Mouse (Mus musculus): Measurements from ENCODE around the gene Tor4a. TPM values are rescaled to one million over a fixed set of nuclear protein-coding genes. Genes with fewer than 3 reads are reported as not detected.
A peak's percentile ranks its signal among the peaks of the same experiment; 100 is the strongest.

The Tor4a gene
- polyA plus RNA-seq, 1 experiment from 2014 or later: 13.8 TPM

- Histone ChIP-seq H3K4me1 (ENCODE audit: insufficient read depth, low read depth, low read length) (peaks cover 6% of the 10 kb centered on the region; the same call in 1 of the 2 replicates), H3K4me2 (replicated peaks; ENCODE audit: low read depth, low read length) (peak overlapping the region; percentile 79), H3K9me3 (ENCODE audit: low read length) (no peaks in the 10 kb centered on the region), H3K27me3 (replicated peaks; ENCODE audit: insufficient read depth, low read length) (no peaks in the 10 kb centered on the region), H3K4me3 (ENCODE audit: low read depth, low read length) (peak overlapping the region; percentile 90), H3K27ac (ENCODE audit: low read length) (peak overlapping the region; percentile 97), H3K9ac (replicated peaks; ENCODE audit: low read depth) (peak overlapping the region; percentile 91), H3K36me3 (ENCODE audit: insufficient read depth, low read length) (peaks cover 9% of the 10 kb centered on the region)
- DNase-seq (ENCODE audit: low spot score) (peak; percentile 94), ATAC-seq (peak; percentile 59)
- under 1% methylated on average over 39 of the region's 53 CpGs for WGBS
- no peak for TF ChIP-seq CTCF (IDR thresholded peaks at IDR 0.05)
- no peak for TF ChIP-seq EP300 (IDR thresholded peaks at IDR 0.05)
Observed at GRCm38 (mm10) chr2:25223681-25224491, 27.2 kb upstream of the Tor4a start.

DNA sequence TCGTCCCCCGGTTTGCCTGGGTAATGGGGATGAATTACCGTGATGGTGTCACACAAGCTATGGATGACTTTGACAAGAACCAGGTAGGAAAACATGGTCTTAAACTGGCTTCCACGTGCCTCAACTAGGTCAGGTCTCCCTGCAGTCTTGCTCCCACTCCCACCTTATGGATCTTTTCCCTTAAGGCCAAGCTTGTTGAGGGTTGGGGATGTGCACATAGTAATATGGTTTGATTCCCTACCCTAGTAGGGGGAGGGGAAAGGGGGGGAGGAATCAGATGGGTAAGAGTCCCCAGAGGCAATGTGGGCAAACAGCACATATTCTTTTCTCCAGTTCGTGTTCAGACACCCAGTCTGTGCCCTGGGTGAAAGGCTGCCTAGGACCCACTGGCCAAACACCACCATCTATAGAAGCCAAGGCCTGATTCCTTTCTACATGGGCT, 24.7 kb upstream of the Tor4a start:
- Histone ChIP-seq H3K9me3 (ENCODE audit: low read length) (no peaks in the 10 kb centered on the region), H3K4me1 (ENCODE audit: insufficient read depth, low read depth, low read length) (peaks cover 6% of the 10 kb centered on the region; the same call in 1 of the 2 replicates), H3K4me2 (replicated peaks; ENCODE audit: low read depth, low read length) (no peak overlapping the region), H3K27me3 (replicated peaks; ENCODE audit: insufficient read depth, low read length) (no peaks in the 10 kb centered on the region), H3K36me3 (ENCODE audit: insufficient read depth, low read length) (peaks cover 9% of the 10 kb centered on the region), H3K9ac (replicated peaks; ENCODE audit: low read depth) (no peak overlapping the region), H3K27ac (ENCODE audit: low read length) (no peak overlapping the region), H3K4me3 (ENCODE audit: low read depth, low read length) (no peak overlapping the region)
- WGBS: 61% methylated on average over 5 of the region's 5 CpGs
- DNase-seq (ENCODE audit: low spot score): no peak
- no peak for TF ChIP-seq EP300 (IDR thresholded peaks at IDR 0.05)
- TF ChIP-seq CTCF (IDR thresholded peaks at IDR 0.05): no peak
- ATAC-seq: no peak

DNA sequence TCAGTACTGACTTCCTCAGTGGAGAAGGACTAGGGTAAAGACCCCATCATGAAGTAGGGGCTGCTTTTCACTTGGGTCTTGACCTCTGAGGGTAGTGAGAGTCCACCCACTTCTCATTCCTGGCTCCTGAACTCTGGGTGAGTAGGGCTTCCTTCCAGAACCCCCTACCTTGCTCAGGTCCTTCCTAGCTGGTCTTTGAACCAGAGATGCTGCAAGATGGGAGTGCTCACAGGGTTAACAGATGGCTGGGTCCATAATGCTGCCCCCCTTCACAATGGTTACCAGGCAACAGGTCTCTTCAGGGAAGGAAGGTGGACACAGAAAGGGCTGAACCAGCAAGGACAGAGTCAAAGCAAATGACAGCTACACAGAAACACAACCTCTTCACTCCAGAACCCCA, 21.8 kb upstream of the Tor4a start, which contains the start of gene Fam166a:
Gene Fam166a (plus strand): TSS at position 301 of the 400 bp plus-strand sequence.
- H3K9me3 ChIP-seq (ENCODE audit: low read length): no peaks in the 10 kb centered on the region
- H3K4me3 ChIP-seq (ENCODE audit: low read depth, low read length): no peak within 1 kb of the TSS
- ATAC-seq (no peak), DNase-seq (ENCODE audit: low spot score) (no peak)
- no peak within 1 kb of the TSS for H3K4me2 ChIP-seq (replicated peaks; ENCODE audit: low read depth, low read length)
- H3K4me1 ChIP-seq (ENCODE audit: insufficient read depth, low read depth, low read length): no peaks in the 10 kb centered on the region
- no peak within 1 kb of the TSS for H3K27ac ChIP-seq (ENCODE audit: low read length)
- TF ChIP-seq CTCF (IDR thresholded peaks at IDR 0.05) (no peak), EP300 (IDR thresholded peaks at IDR 0.05) (no peak)
- peaks cover 9% of the 10 kb centered on the region for H3K36me3 ChIP-seq (ENCODE audit: insufficient read depth, low read length)
- H3K9ac ChIP-seq (replicated peaks; ENCODE audit: low read depth): no peak within 1 kb of the TSS
- no peaks in the 10 kb centered on the region for H3K27me3 ChIP-seq (replicated peaks; ENCODE audit: insufficient read depth, low read length)

GRCm38 (mm10) chr2:25217666-25218065, 21.0 kb upstream of the Tor4a start:
- Histone ChIP-seq H3K9ac (replicated peaks; ENCODE audit: low read depth) (no peak overlapping the region), H3K9me3 (ENCODE audit: low read length) (no peaks in the 10 kb centered on the region), H3K4me3 (ENCODE audit: low read depth, low read length) (no peak overlapping the region), H3K27me3 (replicated peaks; ENCODE audit: insufficient read depth, low read length) (no peaks in the 10 kb centered on the region), H3K4me2 (replicated peaks; ENCODE audit: low read depth, low read length) (no peak overlapping the region), H3K4me1 (ENCODE audit: insufficient read depth, low read depth, low read length) (no peaks in the 10 kb centered on the region), H3K36me3 (ENCODE audit: insufficient read depth, low read length) (peaks cover 9% of the 10 kb centered on the region), H3K27ac (ENCODE audit: low read length) (no peak overlapping the region)
- 60% methylated on average over 2 of the region's 2 CpGs for WGBS
- TF ChIP-seq CTCF (IDR thresholded peaks at IDR 0.05): no peak
- TF ChIP-seq EP300 (IDR thresholded peaks at IDR 0.05): no peak
- no peak for ATAC-seq
- DNase-seq (ENCODE audit: low spot score): no peak

- TF ChIP-seq CTCF (IDR thresholded peaks at IDR 0.05) (no peak), EP300 (IDR thresholded peaks at IDR 0.05) (no peak)
- Histone ChIP-seq H3K4me1 (ENCODE audit: insufficient read depth, low read depth, low read length) (peaks cover 6% of the 10 kb centered on the region; the same call in 1 of the 2 replicates), H3K27ac (ENCODE audit: low read length) (no peak within 1 kb of the TSS), H3K9me3 (ENCODE audit: low read length) (no peaks in the 10 kb centered on the region), H3K4me3 (ENCODE audit: low read depth, low read length) (no peak within 1 kb of the TSS), H3K27me3 (replicated peaks; ENCODE audit: insufficient read depth, low read length) (no peaks in the 10 kb centered on the region), H3K36me3 (ENCODE audit: insufficient read depth, low read length) (no peaks in the 10 kb centered on the region), H3K9ac (replicated peaks; ENCODE audit: low read depth) (no peak within 1 kb of the TSS), H3K4me2 (replicated peaks; ENCODE audit: low read depth, low read length) (no peak within 1 kb of the TSS)
- no peak for ATAC-seq
- WGBS: 53% methylated on average over 3 of the region's 3 CpGs
- no peak for DNase-seq (ENCODE audit: low spot score)
Observed at GRCm38 (mm10) chr2:25214444-25214843, 17.8 kb upstream of the Tor4a start, which contains the start of gene Stpg3. Gene Stpg3, minus strand, starts transcription at chr2:25214637.

- Histone ChIP-seq H3K27me3 (replicated peaks; ENCODE audit: insufficient read depth, low read length) (no peaks in the 10 kb centered on the region), H3K4me1 (ENCODE audit: insufficient read depth, low read depth, low read length) (peaks cover 6% of the 10 kb centered on the region; the same call in 1 of the 2 replicates), H3K9me3 (ENCODE audit: low read length) (no peaks in the 10 kb centered on the region), H3K9ac (replicated peaks; ENCODE audit: low read depth) (no peak overlapping the region), H3K4me2 (replicated peaks; ENCODE audit: low read depth, low read length) (no peak overlapping the region), H3K4me3 (ENCODE audit: low read depth, low read length) (no peak overlapping the region), H3K36me3 (ENCODE audit: insufficient read depth, low read length) (no peaks in the 10 kb centered on the region), H3K27ac (ENCODE audit: low read length) (no peak overlapping the region)
- ATAC-seq (no peak), DNase-seq (ENCODE audit: low spot score) (no peak)
- WGBS: 61% methylated on average over 21 of the region's 23 CpGs
- no peak for TF ChIP-seq CTCF (IDR thresholded peaks at IDR 0.05)
- no peak for TF ChIP-seq EP300 (IDR thresholded peaks at IDR 0.05)
Observed at GRCm38 (mm10) chr2:25213266-25213865, 16.7 kb upstream of the Tor4a start.
